Mouse (Mus musculus): ENCODE results near the gene Mogs. TPM values are rescaled to one million over a fixed set of nuclear protein-coding genes. Genes with fewer than 3 reads are reported as not detected.
A peak's percentile ranks its signal among the peaks of the same experiment; 100 is the strongest.

Mogs gene
- polyA plus RNA-seq, 1 experiment from 2014 or later = 8.8 TPM

- Histone ChIP-seq H3K4me1 (ENCODE audit: control insufficient read depth, insufficient read depth, low read length) (peaks cover 27% of the 10 kb centered on the region), H3K27ac (ENCODE audit: low read length) (no peak overlapping the region), H3K9ac (ENCODE audit: low read depth, low read length) (no peak overlapping the region), H3K36me3 (ENCODE audit: control insufficient read depth, insufficient read depth, low read length) (no peaks in the 10 kb centered on the region), H3K4me2 (ENCODE audit: low read depth, low read length) (no peak overlapping the region), H3K4me3 (ENCODE audit: low read length) (no peak overlapping the region), H3K27me3 (replicated peaks; ENCODE audit: control insufficient read depth, insufficient read depth, low read length) (no peaks in the 10 kb centered on the region), H3K9me3 (ENCODE audit: control insufficient read depth, low read length) (no peaks in the 10 kb centered on the region)
- no peak for ATAC-seq
- 74% methylated on average over 4 of the region's 4 CpGs for WGBS
These were observed 11.1 kb upstream of the Mogs start for GRCm38 (mm10) chr6:83104158-83104557.

GRCm38 (mm10) chr6:83107566-83108400 is 7.5 kb upstream of the Mogs start:
- H3K27ac ChIP-seq (ENCODE audit: low read length) = no peak overlapping the region
- no peaks in the 10 kb centered on the region for H3K36me3 ChIP-seq (ENCODE audit: control insufficient read depth, insufficient read depth, low read length)
- ATAC-seq = peak; percentile 7; the same call in 1 of the 2 replicates
- peak overlapping the region; percentile 95 for H3K4me3 ChIP-seq (ENCODE audit: low read length)
- WGBS = 38% methylated on average over 13 of the region's 13 CpGs
- H3K4me2 ChIP-seq (ENCODE audit: low read depth, low read length) = peak overlapping the region; percentile 78
- peaks cover 25% of the 10 kb centered on the region for H3K4me1 ChIP-seq (ENCODE audit: control insufficient read depth, insufficient read depth, low read length)
- H3K27me3 ChIP-seq (replicated peaks; ENCODE audit: control insufficient read depth, insufficient read depth, low read length) = no peaks in the 10 kb centered on the region
- H3K9me3 ChIP-seq (ENCODE audit: control insufficient read depth, low read length) = no peaks in the 10 kb centered on the region
- 0 out of 2 replicates have a peak overlapping the region, but pooled peaks have one; percentile 97 for H3K9ac ChIP-seq (ENCODE audit: low read depth, low read length)

- ATAC-seq = peak; percentile 90
- WGBS = under 1% methylated on average over 76 of the region's 76 CpGs
- H3K9ac ChIP-seq (ENCODE audit: low read depth, low read length) = peak within 1 kb of the TSS; percentile 97
These were observed 6.3 kb upstream of the Mogs start, which contains the start of gene Mrpl53 for GRCm38 (mm10) chr6:83108762-83109668. Gene Mrpl53, plus strand, starts transcription at chr6:83109040.

GRCm38 (mm10) chr6:83111510-83112136 is 3.7 kb upstream of the Mogs start:
- no peak overlapping the region for H3K27ac ChIP-seq (ENCODE audit: low read length)
- WGBS = 93% methylated on average over 4 of the region's 4 CpGs
- H3K4me1 ChIP-seq (ENCODE audit: control insufficient read depth, insufficient read depth, low read length) = peaks cover 29% of the 10 kb centered on the region
- H3K36me3 ChIP-seq (ENCODE audit: control insufficient read depth, insufficient read depth, low read length) = no peaks in the 10 kb centered on the region
- no peak overlapping the region for H3K4me3 ChIP-seq (ENCODE audit: low read length)
- no peak overlapping the region for H3K4me2 ChIP-seq (ENCODE audit: low read depth, low read length)
- H3K27me3 ChIP-seq (replicated peaks; ENCODE audit: control insufficient read depth, insufficient read depth, low read length) = no peaks in the 10 kb centered on the region
- H3K9me3 ChIP-seq (ENCODE audit: control insufficient read depth, low read length) = no peaks in the 10 kb centered on the region
- H3K9ac ChIP-seq (ENCODE audit: low read depth, low read length) = no peak overlapping the region
- ATAC-seq = no peak

More at GRCm38 (mm10) chr6:83108762-83109668, 6.3 kb upstream of the Mogs start, which contains the start of gene Mrpl53:
- Histone ChIP-seq H3K4me2 (ENCODE audit: low read depth, low read length) (peak within 1 kb of the TSS; percentile 78), H3K27ac (ENCODE audit: low read length) (peak within 1 kb of the TSS; percentile 85), H3K36me3 (ENCODE audit: control insufficient read depth, insufficient read depth, low read length) (no peaks in the 10 kb centered on the region), H3K4me1 (ENCODE audit: control insufficient read depth, insufficient read depth, low read length) (peaks cover 16% of the 10 kb centered on the region), H3K9me3 (ENCODE audit: control insufficient read depth, low read length) (no peaks in the 10 kb centered on the region), H3K4me3 (ENCODE audit: low read length) (peak within 1 kb of the TSS; percentile 95), H3K27me3 (replicated peaks; ENCODE audit: control insufficient read depth, insufficient read depth, low read length) (no peaks in the 10 kb centered on the region)

- Histone ChIP-seq H3K9ac (ENCODE audit: low read depth, low read length) (peak overlapping the region; percentile 92), H3K27ac (ENCODE audit: low read length) (peak overlapping the region; percentile 72), H3K36me3 (ENCODE audit: control insufficient read depth, insufficient read depth, low read length) (no peaks in the 10 kb centered on the region; the same call in 1 of the 2 replicates), H3K4me1 (ENCODE audit: control insufficient read depth, insufficient read depth, low read length) (peaks cover 25% of the 10 kb centered on the region), H3K4me2 (ENCODE audit: low read depth, low read length) (peak overlapping the region; percentile 88), H3K4me3 (ENCODE audit: low read length) (peak overlapping the region; percentile 85), H3K27me3 (replicated peaks; ENCODE audit: control insufficient read depth, insufficient read depth, low read length) (no peaks in the 10 kb centered on the region), H3K9me3 (ENCODE audit: control insufficient read depth, low read length) (no peaks in the 10 kb centered on the region)
- ATAC-seq = peak; percentile 70
- under 1% methylated on average over 46 of the region's 48 CpGs for WGBS
These were observed 531 bp downstream of the Mogs start for GRCm38 (mm10) chr6:83115682-83116372.

- peak overlapping the region; percentile 92 for H3K9ac ChIP-seq (ENCODE audit: low read depth, low read length)
- no peaks in the 10 kb centered on the region for H3K27me3 ChIP-seq (replicated peaks; ENCODE audit: control insufficient read depth, insufficient read depth, low read length)
- H3K4me3 ChIP-seq (ENCODE audit: low read length) = peak overlapping the region; percentile 85
- no peaks in the 10 kb centered on the region for H3K9me3 ChIP-seq (ENCODE audit: control insufficient read depth, low read length)
- WGBS = 71% methylated on average over 11 of the region's 11 CpGs
- H3K4me1 ChIP-seq (ENCODE audit: control insufficient read depth, insufficient read depth, low read length) = peaks cover 25% of the 10 kb centered on the region
- H3K36me3 ChIP-seq (ENCODE audit: control insufficient read depth, insufficient read depth, low read length) = no peaks in the 10 kb centered on the region; the same call in 1 of the 2 replicates
- no peak for ATAC-seq
- peak overlapping the region; percentile 72 for H3K27ac ChIP-seq (ENCODE audit: low read length)
- peak overlapping the region; percentile 88 for H3K4me2 ChIP-seq (ENCODE audit: low read depth, low read length)
These were observed 1.3 kb downstream of the Mogs start for GRCm38 (mm10) chr6:83116373-83117164.

- Histone ChIP-seq H3K27ac (ENCODE audit: low read length) (no peak overlapping the region), H3K9me3 (ENCODE audit: control insufficient read depth, low read length) (no peaks in the 10 kb centered on the region), H3K27me3 (replicated peaks; ENCODE audit: control insufficient read depth, insufficient read depth, low read length) (no peaks in the 10 kb centered on the region), H3K36me3 (ENCODE audit: control insufficient read depth, insufficient read depth, low read length) (no peaks in the 10 kb centered on the region; the same call in 1 of the 2 replicates), H3K4me2 (ENCODE audit: low read depth, low read length) (no peak overlapping the region), H3K9ac (ENCODE audit: low read depth, low read length) (no peak overlapping the region), H3K4me1 (ENCODE audit: control insufficient read depth, insufficient read depth, low read length) (peaks cover 26% of the 10 kb centered on the region), H3K4me3 (ENCODE audit: low read length) (no peak overlapping the region)
- no peak for ATAC-seq
- WGBS = 86% methylated on average over 4 of the region's 4 CpGs
These were observed 1.8 kb downstream of the Mogs start for GRCm38 (mm10) chr6:83117165-83117438.

GRCm38 (mm10) chr6:83117616-83118015 is 2.3 kb downstream of the Mogs start:
- H3K9ac ChIP-seq (ENCODE audit: low read depth, low read length) = no peak overlapping the region
- no peak overlapping the region for H3K27ac ChIP-seq (ENCODE audit: low read length)
- H3K4me3 ChIP-seq (ENCODE audit: low read length) = no peak overlapping the region
- H3K36me3 ChIP-seq (ENCODE audit: control insufficient read depth, insufficient read depth, low read length) = no peaks in the 10 kb centered on the region; the same call in 1 of the 2 replicates
- no peak for ATAC-seq
- H3K27me3 ChIP-seq (replicated peaks; ENCODE audit: control insufficient read depth, insufficient read depth, low read length) = no peaks in the 10 kb centered on the region
- no peaks in the 10 kb centered on the region for H3K9me3 ChIP-seq (ENCODE audit: control insufficient read depth, low read length)
- no peak overlapping the region for H3K4me2 ChIP-seq (ENCODE audit: low read depth, low read length)
- 87% methylated on average over 13 of the region's 13 CpGs for WGBS
- peaks cover 31% of the 10 kb centered on the region for H3K4me1 ChIP-seq (ENCODE audit: control insufficient read depth, insufficient read depth, low read length)
